Mouse (Mus musculus) cerebellum, postnatal 10 days (tissue): Measurements from ENCODE around the gene Gm28845.
"Not testable (repeated sequence)": the region's sequence is repeated elsewhere in the genome, so short reads cannot be mapped to it uniquely, and the experiment has no call there.

Source experiments
- DNase-seq, 2 experiments: peaks; one replicate each; pipeline ENCODE4 v3.0.0; 2021; ENCODE audit warnings: mixed read lengths in 2 of 2

The Gm28845 gene

GRCm38 (mm10) chr1:65107654-65108279 is 11.6 kb downstream of the Gm28845 start:
- no peak for DNase-seq

- DNase-seq = no peak
Measured at GRCm38 (mm10) chr1:65103273-65103672, 16.1 kb downstream of the Gm28845 start, which contains the start of gene Cryga. Gene Cryga (minus strand): TSS chr1:65103373.

- DNase-seq = no peak
Measured at GRCm38 (mm10) chr1:65096953-65097352, 22.4 kb downstream of the Gm28845 start.

- DNase-seq = no peak
Measured at GRCm38 (mm10) chr1:65091566-65091965, 27.8 kb downstream of the Gm28845 start.

- no peak for DNase-seq
Measured at GRCm38 (mm10) chr1:65090370-65090769, 29.0 kb downstream of the Gm28845 start.

GRCm38 (mm10) chr1:65088567-65089356 is 30.6 kb downstream of the Gm28845 start:
- no peak for DNase-seq

GRCm38 (mm10) chr1:65082188-65082587 is 37.2 kb downstream of the Gm28845 start, which contains the start of gene Crygb:
Gene Crygb (minus strand): TSS chr1:65082288.
- no peak for DNase-seq

GRCm38 (mm10) chr1:65075607-65076006 is 43.8 kb downstream of the Gm28845 start:
- DNase-seq = peak in 1 of 2 experiments; percentile 16

- DNase-seq = no peak
Measured at GRCm38 (mm10) chr1:65073589-65073988, 45.8 kb downstream of the Gm28845 start, which contains the start of gene Crygc. Gene Crygc (minus strand): TSS chr1:65073689.

- DNase-seq = no peak
Measured at GRCm38 (mm10) chr1:65067842-65068241, 51.5 kb downstream of the Gm28845 start.

GRCm38 (mm10) chr1:65064201-65064600 is 55.2 kb downstream of the Gm28845 start:
- peak; percentile 9 to 12 for DNase-seq

- DNase-seq = no peak
Measured at GRCm38 (mm10) chr1:65063352-65063751, 56.0 kb downstream of the Gm28845 start, which contains the start of gene Crygd. Gene Crygd (minus strand): TSS chr1:65063452.

- no peak for DNase-seq
Measured at GRCm38 (mm10) chr1:65052140-65052539, 67.2 kb downstream of the Gm28845 start.

- no peak for DNase-seq
Measured at GRCm38 (mm10) chr1:65051696-65052095, 67.7 kb downstream of the Gm28845 start.

GRCm38 (mm10) chr1:65050952-65051351 is 68.4 kb downstream of the Gm28845 start, which contains the start of gene Cryge:
Gene Cryge (minus strand): TSS chr1:65051149.
- DNase-seq = not testable (repeated sequence)
